Mouse (Mus musculus): Measurements from ENCODE around the gene Nelfe. TPM values are rescaled to one million over a fixed set of nuclear protein-coding genes. Genes with fewer than 3 reads are reported as not detected.

Nelfe gene
- polyA plus RNA-seq, 1 experiment from 2014 or later = 134 TPM

- Histone ChIP-seq H3K4me2 (no peak overlapping the region), H3K36me3 (no peaks in the 10 kb centered on the region), H3K4me1 (replicated peaks) (peaks cover 8% of the 10 kb centered on the region; the same call in 1 of the 2 replicates), H3K27ac (no peak overlapping the region), H3K27me3 (peaks cover 20% of the 10 kb centered on the region), H3K4me3 (replicated peaks) (no peak overlapping the region), H3K9me3 (no peaks in the 10 kb centered on the region), H3K9ac (replicated peaks) (no peak overlapping the region)
- no peak for ATAC-seq (ENCODE audit: insufficient number of reproducible peaks, insufficient read depth, low FRiP score, low TSS enrichment, low read depth)
Measured at GRCm38 (mm10) chr17:34881166-34881565, 31.0 kb downstream of the Nelfe start.

GRCm38 (mm10) chr17:34881683-34882310 is 31.6 kb downstream of the Nelfe start, which contains the start of gene Gm20547:
Gm20547 (minus strand) TSS chr17:34882042.
- H3K9ac ChIP-seq (replicated peaks) = no peak within 1 kb of the TSS
- ATAC-seq (ENCODE audit: insufficient number of reproducible peaks, insufficient read depth, low FRiP score, low TSS enrichment, low read depth) = no peak
- no peak within 1 kb of the TSS for H3K27ac ChIP-seq
- H3K36me3 ChIP-seq = no peaks in the 10 kb centered on the region
- 8% methylated on average over 15 of the region's 15 CpGs for WGBS
- H3K4me3 ChIP-seq (replicated peaks) = no peak within 1 kb of the TSS
- no peaks in the 10 kb centered on the region for H3K9me3 ChIP-seq
- peak within 1 kb of the TSS; percentile 13; the same call in 1 of the 2 replicates for H3K4me2 ChIP-seq
- peaks cover 8% of the 10 kb centered on the region; the same call in 1 of the 2 replicates for H3K4me1 ChIP-seq (replicated peaks)
- peaks cover 20% of the 10 kb centered on the region for H3K27me3 ChIP-seq

- H3K4me2 ChIP-seq = no peak overlapping the region
- H3K27ac ChIP-seq = no peak overlapping the region
Measured at GRCm38 (mm10) chr17:34883332-34883731, 33.1 kb downstream of the Nelfe start.

GRCm38 (mm10) chr17:34884704-34885103 is 34.5 kb downstream of the Nelfe start:
- 90% methylated on average over 6 of the region's 6 CpGs for WGBS
- Histone ChIP-seq H3K9me3 (no peaks in the 10 kb centered on the region), H3K4me1 (replicated peaks) (0 out of 2 replicates have a peak, but pooled peaks cover 6% of the 10 kb centered on the region), H3K27me3 (peaks cover 20% of the 10 kb centered on the region), H3K4me3 (replicated peaks) (no peak overlapping the region), H3K4me2 (no peak overlapping the region), H3K36me3 (no peaks in the 10 kb centered on the region), H3K27ac (no peak overlapping the region), H3K9ac (replicated peaks) (no peak overlapping the region)
- ATAC-seq (ENCODE audit: insufficient number of reproducible peaks, insufficient read depth, low FRiP score, low TSS enrichment, low read depth) = no peak

More at GRCm38 (mm10) chr17:34883332-34883731, 33.1 kb downstream of the Nelfe start:
- H3K36me3 ChIP-seq = no peaks in the 10 kb centered on the region
- H3K9ac ChIP-seq (replicated peaks) = no peak overlapping the region
- peaks cover 20% of the 10 kb centered on the region for H3K27me3 ChIP-seq
- H3K4me3 ChIP-seq (replicated peaks) = no peak overlapping the region
- H3K4me1 ChIP-seq (replicated peaks) = peaks cover 8% of the 10 kb centered on the region; the same call in 1 of the 2 replicates
- 53% methylated on average over 3 of the region's 3 CpGs for WGBS
- no peak for ATAC-seq (ENCODE audit: insufficient number of reproducible peaks, insufficient read depth, low FRiP score, low TSS enrichment, low read depth)
- no peaks in the 10 kb centered on the region for H3K9me3 ChIP-seq

- H3K27ac ChIP-seq = no peak overlapping the region
- peaks cover 20% of the 10 kb centered on the region for H3K27me3 ChIP-seq
- H3K9ac ChIP-seq (replicated peaks) = no peak overlapping the region
- H3K9me3 ChIP-seq = no peaks in the 10 kb centered on the region
- H3K4me2 ChIP-seq = no peak overlapping the region
- ATAC-seq (ENCODE audit: insufficient number of reproducible peaks, insufficient read depth, low FRiP score, low TSS enrichment, low read depth) = no peak
- H3K4me1 ChIP-seq (replicated peaks) = 0 out of 2 replicates have a peak, but pooled peaks cover 6% of the 10 kb centered on the region
- H3K4me3 ChIP-seq (replicated peaks) = no peak overlapping the region
- no peaks in the 10 kb centered on the region for H3K36me3 ChIP-seq
- WGBS = 83% methylated on average over 3 of the region's 3 CpGs
Measured at GRCm38 (mm10) chr17:34885615-34886014, 35.4 kb downstream of the Nelfe start.

GRCm38 (mm10) chr17:34887942-34888341 is 37.8 kb downstream of the Nelfe start:
- Histone ChIP-seq H3K27ac (no peak overlapping the region), H3K36me3 (no peaks in the 10 kb centered on the region), H3K4me1 (replicated peaks) (peaks cover 7% of the 10 kb centered on the region; the same call in 1 of the 2 replicates), H3K4me3 (replicated peaks) (no peak overlapping the region), H3K9me3 (no peaks in the 10 kb centered on the region), H3K9ac (replicated peaks) (no peak overlapping the region), H3K27me3 (peaks cover 4% of the 10 kb centered on the region; the same call in 1 of the 2 replicates), H3K4me2 (no peak overlapping the region)
- 88% methylated on average over 5 of the region's 5 CpGs for WGBS
- no peak for ATAC-seq (ENCODE audit: insufficient number of reproducible peaks, insufficient read depth, low FRiP score, low TSS enrichment, low read depth)

- H3K4me2 ChIP-seq = no peak overlapping the region
- no peaks in the 10 kb centered on the region for H3K36me3 ChIP-seq
- no peak overlapping the region for H3K9ac ChIP-seq (replicated peaks)
- peaks cover 9% of the 10 kb centered on the region for H3K4me1 ChIP-seq (replicated peaks)
- WGBS = 86% methylated on average over 12 of the region's 12 CpGs
- no peak for ATAC-seq (ENCODE audit: insufficient number of reproducible peaks, insufficient read depth, low FRiP score, low TSS enrichment, low read depth)
- no peak overlapping the region for H3K27ac ChIP-seq
- H3K9me3 ChIP-seq = no peaks in the 10 kb centered on the region
- H3K4me3 ChIP-seq (replicated peaks) = no peak overlapping the region
- H3K27me3 ChIP-seq = no peaks in the 10 kb centered on the region
Measured at GRCm38 (mm10) chr17:34890074-34890743, 40.0 kb downstream of the Nelfe start.

GRCm38 (mm10) chr17:34891377-34891776 is 41.2 kb downstream of the Nelfe start:
- Histone ChIP-seq H3K36me3 (peaks cover 9% of the 10 kb centered on the region), H3K4me2 (no peak overlapping the region), H3K27me3 (no peaks in the 10 kb centered on the region), H3K9me3 (no peaks in the 10 kb centered on the region), H3K27ac (no peak overlapping the region), H3K4me3 (replicated peaks) (no peak overlapping the region), H3K9ac (replicated peaks) (no peak overlapping the region), H3K4me1 (replicated peaks) (peaks cover 21% of the 10 kb centered on the region)
- ATAC-seq (ENCODE audit: insufficient number of reproducible peaks, insufficient read depth, low FRiP score, low TSS enrichment, low read depth) = no peak
- 91% methylated on average over 2 of the region's 2 CpGs for WGBS

GRCm38 (mm10) chr17:34893072-34893824 is 43.1 kb downstream of the Nelfe start:
- Histone ChIP-seq H3K27ac (peak overlapping the region; percentile 69; the same call in 1 of the 2 replicates), H3K9me3 (no peaks in the 10 kb centered on the region), H3K9ac (replicated peaks) (no peak overlapping the region), H3K36me3 (peaks cover 15% of the 10 kb centered on the region), H3K4me3 (replicated peaks) (no peak overlapping the region), H3K4me1 (replicated peaks) (peaks cover 34% of the 10 kb centered on the region), H3K4me2 (peak overlapping the region; percentile 87), H3K27me3 (no peaks in the 10 kb centered on the region)
- WGBS = 71% methylated on average over 12 of the region's 12 CpGs
- ATAC-seq (ENCODE audit: insufficient number of reproducible peaks, insufficient read depth, low FRiP score, low TSS enrichment, low read depth) = no peak

- Histone ChIP-seq H3K4me3 (replicated peaks) (peak overlapping the region; percentile 88), H3K4me2 (peak overlapping the region; percentile 87), H3K27ac (peak overlapping the region; percentile 94), H3K9ac (replicated peaks) (peak overlapping the region; percentile 92), H3K36me3 (peaks cover 15% of the 10 kb centered on the region), H3K4me1 (replicated peaks) (peaks cover 34% of the 10 kb centered on the region), H3K27me3 (no peaks in the 10 kb centered on the region), H3K9me3 (no peaks in the 10 kb centered on the region)
- peak; percentile 78 for ATAC-seq (ENCODE audit: insufficient number of reproducible peaks, insufficient read depth, low FRiP score, low TSS enrichment, low read depth)
- under 1% methylated on average over 35 of the region's 51 CpGs for WGBS
Measured at GRCm38 (mm10) chr17:34894074-34894597, 43.9 kb downstream of the Nelfe start.
